Mouse (Mus musculus): ENCODE results near the gene Commd6. TPM values are rescaled to one million over a fixed set of nuclear protein-coding genes. Genes with fewer than 3 reads are reported as not detected.

Commd6 gene
- 2.0 and 5.8 TPM in 2 replicates for polyA plus RNA-seq (2012)

GRCm38 (mm10) chr14:101640153-101640843 is at the start of gene Commd6:
Gene Commd6, minus strand, starts transcription at chr14:101640686.

GRCm38 (mm10) chr14:101653581-101654525 is 13.4 kb upstream of the Commd6 start, which contains the start of gene Uchl3:
Gene Uchl3, plus strand, starts transcription at chr14:101653967.

GRCm38 (mm10) chr14:101608519-101609368 is 31.7 kb downstream of the Commd6 start, which contains the start of gene Tbc1d4:
Gene Tbc1d4, minus strand, starts transcription at chr14:101609191.

Other genes with a start within 250 kb of the Commd6 start
- 5.6 and 6.8 TPM in 2 replicates for gene Tbc1d4, start 31.5 kb downstream of the Commd6 start, polyA plus RNA-seq (2012)
- gene Uchl3, start 13.3 kb upstream of the Commd6 start, polyA plus RNA-seq (2012) = 16.5 and 17.7 TPM in 2 replicates
- not detected in 2 replicates for gene Gm9922, start 89.1 kb upstream of the Commd6 start, polyA plus RNA-seq (2012)
- gene Lmo7, start 89.3 kb upstream of the Commd6 start, polyA plus RNA-seq (2012) = 0.29 and 0.38 TPM in 2 replicates